Mouse (Mus musculus) embryo, embryonic 11 days (tissue): Measurements from ENCODE around the gene Kcmf1.

Source experiments
- DNase-seq: peaks from one replicate; pipeline ENCODE4 v3.0.0-alpha.2; 2015

Kcmf1 gene

GRCm38 (mm10) chr6:72899781-72900681, at the start of gene Kcmf1:
Gene Kcmf1 (minus strand): TSS chr6:72899979.
- peak; percentile 85 for DNase-seq

GRCm38 (mm10) chr6:72949161-72949756, 49.5 kb upstream of the Kcmf1 start:
- DNase-seq: no peak

GRCm38 (mm10) chr6:72948392-72948791, 48.6 kb upstream of the Kcmf1 start:
- DNase-seq: no peak

GRCm38 (mm10) chr6:72947960-72948359, 48.2 kb upstream of the Kcmf1 start:
- DNase-seq: no peak

GRCm38 (mm10) chr6:72940493-72940892, 40.7 kb upstream of the Kcmf1 start:
- peak; percentile 75 for DNase-seq

GRCm38 (mm10) chr6:72937859-72938258, 38.1 kb upstream of the Kcmf1 start:
- no peak for DNase-seq

- no peak for DNase-seq
These were observed 37.7 kb upstream of the Kcmf1 start for GRCm38 (mm10) chr6:72937430-72937829.

- no peak for DNase-seq
These were observed 33.2 kb upstream of the Kcmf1 start for GRCm38 (mm10) chr6:72932955-72933354.

- DNase-seq: no peak
These were observed 31.8 kb upstream of the Kcmf1 start for GRCm38 (mm10) chr6:72931533-72931932.

- DNase-seq: no peak
These were observed 30.1 kb upstream of the Kcmf1 start for GRCm38 (mm10) chr6:72929795-72930398.

GRCm38 (mm10) chr6:72926755-72927482, 27.1 kb upstream of the Kcmf1 start:
- DNase-seq: peak; percentile 59

GRCm38 (mm10) chr6:72926031-72926430, 26.3 kb upstream of the Kcmf1 start:
- DNase-seq: no peak

- DNase-seq: no peak
These were observed 23.6 kb upstream of the Kcmf1 start for GRCm38 (mm10) chr6:72923381-72923780.

GRCm38 (mm10) chr6:72921081-72921480, 21.3 kb upstream of the Kcmf1 start:
- no peak for DNase-seq

- DNase-seq: no peak
These were observed 18.8 kb upstream of the Kcmf1 start for GRCm38 (mm10) chr6:72918510-72919033.

- DNase-seq: no peak
These were observed 16.6 kb upstream of the Kcmf1 start for GRCm38 (mm10) chr6:72916330-72916729.

GRCm38 (mm10) chr6:72914087-72914749, 14.4 kb upstream of the Kcmf1 start:
- no peak for DNase-seq

GRCm38 (mm10) chr6:72911261-72911660, 11.5 kb upstream of the Kcmf1 start:
- no peak for DNase-seq

GRCm38 (mm10) chr6:72902254-72902990, 2.6 kb upstream of the Kcmf1 start:
- no peak for DNase-seq

- DNase-seq: peak; percentile 16
These were observed 1.2 kb upstream of the Kcmf1 start for GRCm38 (mm10) chr6:72900952-72901351.

GRCm38 (mm10) chr6:72899201-72899780, 488 bp downstream of the Kcmf1 start:
- DNase-seq: peak; percentile 69
